Mouse (Mus musculus): Measurements from ENCODE around the gene Cmss1. TPM values are rescaled to one million over a fixed set of nuclear protein-coding genes. Genes with fewer than 3 reads are reported as not detected.

The Cmss1 gene
- polyA plus RNA-seq, 1 experiment from 2014 or later: 48.3 TPM

- Histone ChIP-seq H3K4me1 (peaks cover 25% of the 10 kb centered on the region; the same call in 1 of the 2 replicates), H3K27ac (replicated peaks) (peak overlapping the region; percentile 55), H3K9ac (no peak overlapping the region), H3K9me3 (replicated peaks) (no peaks in the 10 kb centered on the region), H3K4me2 (replicated peaks) (no peak overlapping the region), H3K4me3 (replicated peaks) (no peak overlapping the region), H3K36me3 (no peaks in the 10 kb centered on the region), H3K27me3 (no peaks in the 10 kb centered on the region)
- whole genome bisulfite sequencing: 62% methylated on average over 7 of the region's 7 CpGs
- ATAC-seq (ENCODE audit: insufficient number of reproducible peaks, low FRiP score, low TSS enrichment, low read depth): no peak
Observed at GRCm38 (mm10) chr16:57427516-57428285, 179.0 kb downstream of the Cmss1 start.

- Histone ChIP-seq H3K9ac (no peak overlapping the region), H3K36me3 (no peaks in the 10 kb centered on the region), H3K4me3 (replicated peaks) (no peak overlapping the region), H3K4me2 (replicated peaks) (no peak overlapping the region), H3K9me3 (replicated peaks) (no peaks in the 10 kb centered on the region), H3K27me3 (no peaks in the 10 kb centered on the region), H3K27ac (replicated peaks) (0 out of 2 replicates have a peak overlapping the region, but pooled peaks have one; percentile 55), H3K4me1 (peaks cover 25% of the 10 kb centered on the region; the same call in 1 of the 2 replicates)
- WGBS: 56% methylated on average over 10 of the region's 10 CpGs
- ATAC-seq (ENCODE audit: insufficient number of reproducible peaks, low FRiP score, low TSS enrichment, low read depth): no peak
Observed at GRCm38 (mm10) chr16:57426680-57427079, 180.0 kb downstream of the Cmss1 start.

- no peak for ATAC-seq (ENCODE audit: insufficient number of reproducible peaks, low FRiP score, low TSS enrichment, low read depth)
- WGBS: 60% methylated on average over 6 of the region's 6 CpGs
Observed at GRCm38 (mm10) chr16:57423001-57423800, 183.5 kb downstream of the Cmss1 start.

GRCm38 (mm10) chr16:57421680-57422417 lies 184.8 kb downstream of the Cmss1 start:
- H3K4me1 ChIP-seq: peaks cover 15% of the 10 kb centered on the region
- no peaks in the 10 kb centered on the region for H3K27me3 ChIP-seq
- no peak for ATAC-seq (ENCODE audit: insufficient number of reproducible peaks, low FRiP score, low TSS enrichment, low read depth)
- no peaks in the 10 kb centered on the region for H3K9me3 ChIP-seq (replicated peaks)
- H3K4me3 ChIP-seq (replicated peaks): no peak overlapping the region
- H3K4me2 ChIP-seq (replicated peaks): no peak overlapping the region
- peak overlapping the region; percentile 23; the same call in 1 of the 2 replicates for H3K27ac ChIP-seq (replicated peaks)
- 55% methylated on average over 7 of the region's 7 CpGs for WGBS
- no peak overlapping the region for H3K9ac ChIP-seq
- no peaks in the 10 kb centered on the region for H3K36me3 ChIP-seq

More at GRCm38 (mm10) chr16:57423001-57423800, 183.5 kb downstream of the Cmss1 start:
- Histone ChIP-seq H3K36me3 (no peaks in the 10 kb centered on the region), H3K27ac (replicated peaks) (no peak overlapping the region), H3K4me3 (replicated peaks) (no peak overlapping the region), H3K9ac (no peak overlapping the region), H3K27me3 (no peaks in the 10 kb centered on the region), H3K9me3 (replicated peaks) (no peaks in the 10 kb centered on the region), H3K4me2 (replicated peaks) (no peak overlapping the region), H3K4me1 (peaks cover 26% of the 10 kb centered on the region)

- H3K9me3 ChIP-seq (replicated peaks): no peaks in the 10 kb centered on the region
- 0 out of 2 replicates have a peak overlapping the region, but pooled peaks have one; percentile 23 for H3K27ac ChIP-seq (replicated peaks)
- no peak overlapping the region for H3K4me3 ChIP-seq (replicated peaks)
- H3K9ac ChIP-seq: no peak overlapping the region
- H3K27me3 ChIP-seq: no peaks in the 10 kb centered on the region
- H3K4me1 ChIP-seq: peaks cover 13% of the 10 kb centered on the region
- no peaks in the 10 kb centered on the region for H3K36me3 ChIP-seq
- ATAC-seq (ENCODE audit: insufficient number of reproducible peaks, low FRiP score, low TSS enrichment, low read depth): no peak
- no peak overlapping the region for H3K4me2 ChIP-seq (replicated peaks)
- WGBS: 45% methylated on average over 8 of the region's 8 CpGs
Observed at GRCm38 (mm10) chr16:57420773-57421556, 185.7 kb downstream of the Cmss1 start.

- Histone ChIP-seq H3K9me3 (replicated peaks) (peaks cover under 1% of the 10 kb centered on the region; the same call in 1 of the 2 replicates), H3K9ac (no peak overlapping the region), H3K4me1 (peaks cover 13% of the 10 kb centered on the region), H3K36me3 (no peaks in the 10 kb centered on the region), H3K4me2 (replicated peaks) (no peak overlapping the region), H3K27ac (replicated peaks) (no peak overlapping the region), H3K27me3 (no peaks in the 10 kb centered on the region), H3K4me3 (replicated peaks) (no peak overlapping the region)
- no peak for ATAC-seq (ENCODE audit: insufficient number of reproducible peaks, low FRiP score, low TSS enrichment, low read depth)
- WGBS: 84% methylated on average over 5 of the region's 5 CpGs
Observed at GRCm38 (mm10) chr16:57419881-57420280, 186.8 kb downstream of the Cmss1 start.

- no peak overlapping the region for H3K4me2 ChIP-seq (replicated peaks)
- no peaks in the 10 kb centered on the region for H3K27me3 ChIP-seq
- H3K27ac ChIP-seq (replicated peaks): no peak overlapping the region
- ATAC-seq (ENCODE audit: insufficient number of reproducible peaks, low FRiP score, low TSS enrichment, low read depth): no peak
- H3K4me3 ChIP-seq (replicated peaks): no peak overlapping the region
- no peak overlapping the region for H3K9ac ChIP-seq
- H3K36me3 ChIP-seq: no peaks in the 10 kb centered on the region
- 71% methylated on average over 5 of the region's 5 CpGs for WGBS
- peaks cover 13% of the 10 kb centered on the region for H3K4me1 ChIP-seq
- peaks cover 4% of the 10 kb centered on the region; the same call in 1 of the 2 replicates for H3K9me3 ChIP-seq (replicated peaks)
Observed at GRCm38 (mm10) chr16:57419332-57419731, 187.3 kb downstream of the Cmss1 start.

- 69% methylated on average over 1 of the region's 1 CpGs for WGBS
- H3K27ac ChIP-seq (replicated peaks): no peak overlapping the region
- no peaks in the 10 kb centered on the region for H3K27me3 ChIP-seq
- peaks cover 4% of the 10 kb centered on the region; the same call in 1 of the 2 replicates for H3K9me3 ChIP-seq (replicated peaks)
- no peak for ATAC-seq (ENCODE audit: insufficient number of reproducible peaks, low FRiP score, low TSS enrichment, low read depth)
- H3K4me3 ChIP-seq (replicated peaks): no peak overlapping the region
- H3K4me2 ChIP-seq (replicated peaks): no peak overlapping the region
- H3K36me3 ChIP-seq: no peaks in the 10 kb centered on the region
- peaks cover 19% of the 10 kb centered on the region for H3K4me1 ChIP-seq
- no peak overlapping the region for H3K9ac ChIP-seq
Observed at GRCm38 (mm10) chr16:57417955-57418354, 188.7 kb downstream of the Cmss1 start.

GRCm38 (mm10) chr16:57417017-57417416 lies 189.6 kb downstream of the Cmss1 start:
- H3K36me3 ChIP-seq: no peaks in the 10 kb centered on the region
- no peak overlapping the region for H3K27ac ChIP-seq (replicated peaks)
- no peak overlapping the region for H3K9ac ChIP-seq
- no peak overlapping the region for H3K4me3 ChIP-seq (replicated peaks)
- no peaks in the 10 kb centered on the region for H3K27me3 ChIP-seq
- WGBS: 52% methylated on average over 9 of the region's 9 CpGs
- H3K9me3 ChIP-seq (replicated peaks): peaks cover 4% of the 10 kb centered on the region; the same call in 1 of the 2 replicates
- no peak overlapping the region for H3K4me2 ChIP-seq (replicated peaks)
- ATAC-seq (ENCODE audit: insufficient number of reproducible peaks, low FRiP score, low TSS enrichment, low read depth): no peak
- H3K4me1 ChIP-seq: peaks cover 24% of the 10 kb centered on the region

GRCm38 (mm10) chr16:57416049-57416448 lies 190.6 kb downstream of the Cmss1 start:
- H3K27me3 ChIP-seq: no peaks in the 10 kb centered on the region
- no peaks in the 10 kb centered on the region for H3K36me3 ChIP-seq
- no peak overlapping the region for H3K4me2 ChIP-seq (replicated peaks)
- 28% methylated on average over 2 of the region's 2 CpGs for WGBS
- no peak overlapping the region for H3K27ac ChIP-seq (replicated peaks)
- no peak overlapping the region for H3K4me3 ChIP-seq (replicated peaks)
- H3K9me3 ChIP-seq (replicated peaks): peaks cover 4% of the 10 kb centered on the region; the same call in 1 of the 2 replicates
- ATAC-seq (ENCODE audit: insufficient number of reproducible peaks, low FRiP score, low TSS enrichment, low read depth): peak; percentile 73
- no peak overlapping the region for H3K9ac ChIP-seq
- H3K4me1 ChIP-seq: peaks cover 23% of the 10 kb centered on the region

Measured in embryonic facial prominence, embryonic 15.5 days (tissue).